Comparison of ENCODE assay signal across 10 mouse cellular contexts in genomic region chr2:4316589-4316988, GRCm38 (mm10).
DNase-seq lines count a peak whose midpoint lies in the region; ATAC-seq and TF ChIP-seq lines count a peak whose summit lies in the region.
"Had no signal": no experiment of that assay in that cellular context is flagged by ENCODE, and none has a peak within 500 bp of the region (broad histone marks: within the 10 kb centered on the region; RNA-seq: fewer than 3 reads in every experiment).

No protein-coding gene starts in this region.

- H3K9ac ChIP-seq in heart, postnatal 0 days (replicated peaks; ENCODE audit: low read depth, low read length): no peak overlapping the region
- no peak overlapping the region for H3K9ac ChIP-seq in midbrain, embryonic 11.5 days (ENCODE audit: low read length)
- H3K9ac ChIP-seq in midbrain, embryonic 15.5 days: no peak overlapping the region
- H3K9ac ChIP-seq: neural tube, embryonic 12.5 days had no signal

- WGBS in heart, postnatal 0 days: 67% methylated on average over 2 of the region's 2 CpGs
- WGBS in midbrain, embryonic 11.5 days: 77% methylated on average over 2 of the region's 2 CpGs
- WGBS in midbrain, embryonic 15.5 days: 77% methylated on average over 2 of the region's 2 CpGs
- 70% methylated on average over 2 of the region's 2 CpGs for WGBS in small intestine, adult 2 months

- no peak overlapping the region for H3K4me3 ChIP-seq in heart, postnatal 0 days (ENCODE audit: low read depth, low read length)
- H3K4me3 ChIP-seq in midbrain, embryonic 11.5 days (ENCODE audit: low read depth, low read length): no peak overlapping the region
- H3K4me3 ChIP-seq in midbrain, embryonic 15.5 days: no peak overlapping the region
- H3K4me3 ChIP-seq in small intestine, adult 2 months (ENCODE audit: low read depth, low read length): no peak overlapping the region
- H3K4me3 ChIP-seq: erythroblast, embryonic 14.5 days; neural tube, embryonic 12.5 days had no signal

- no peak overlapping the region for H3K4me2 ChIP-seq in heart, postnatal 0 days (ENCODE audit: low read depth, low read length)
- H3K4me2 ChIP-seq in midbrain, embryonic 11.5 days: no peak overlapping the region
- no peak overlapping the region for H3K4me2 ChIP-seq in midbrain, embryonic 15.5 days
- H3K4me2 ChIP-seq: neural tube, embryonic 12.5 days had no signal

- no peak for TF ChIP-seq EP300 in heart, postnatal 0 days (IDR thresholded peaks at IDR 0.05; ENCODE audit: low read depth)

- no peaks in the 10 kb centered on the region for H3K9me3 ChIP-seq in heart, postnatal 0 days (replicated peaks; ENCODE audit: control insufficient read depth, low read length)
- H3K9me3 ChIP-seq in midbrain, embryonic 11.5 days (ENCODE audit: control insufficient read depth, low read length): no peaks in the 10 kb centered on the region
- H3K9me3 ChIP-seq in midbrain, embryonic 15.5 days: no peaks in the 10 kb centered on the region
- H3K9me3 ChIP-seq: neural tube, embryonic 12.5 days had no signal

- no peak for ATAC-seq in heart, postnatal 0 days (ENCODE audit: insufficient read depth, low read depth)
- 0 out of 2 replicates have a peak, but pooled peaks have one; percentile 22 for ATAC-seq in midbrain, embryonic 11.5 days (ENCODE audit: low FRiP score)
- ATAC-seq in midbrain, embryonic 15.5 days (replicated peaks): no peak

- no peaks in the 10 kb centered on the region for H3K27me3 ChIP-seq in heart, postnatal 0 days (ENCODE audit: control insufficient read depth, insufficient read depth, low read length)
- H3K27me3 ChIP-seq in midbrain, embryonic 11.5 days (ENCODE audit: control insufficient read depth, insufficient read depth, low read length): no peaks in the 10 kb centered on the region
- H3K27me3 ChIP-seq in midbrain, embryonic 15.5 days (replicated peaks): no peaks in the 10 kb centered on the region
- H3K27me3 ChIP-seq in small intestine, adult 2 months (ENCODE audit: control insufficient read depth, insufficient read depth, low read length): no peaks in the 10 kb centered on the region
- H3K27me3 ChIP-seq: neural tube, embryonic 12.5 days had no signal

- peak; percentile 49 for DNase-seq in heart, postnatal 0 days (ENCODE audit: low spot score)
- DNase-seq in heart, adult 9 months (ENCODE audit: low spot score in 2 of 2): no peak
- DNase-seq in midbrain, embryonic 11.5 days (ENCODE audit: low spot score, missing footprints): peak; percentile 83
- DNase-seq in embryo, embryonic 10.5 days (ENCODE audit: low spot score): peak; percentile 62
- no peak for DNase-seq in Muller cell, postnatal 12 days (ENCODE audit: inconsistent ontology term)
- DNase-seq in spleen, postnatal 36 days (ENCODE audit: low spot score in 2 of 2): no peak

- H3K4me1 ChIP-seq in heart, postnatal 0 days (ENCODE audit: control insufficient read depth, insufficient read depth): 0 out of 2 replicates have a peak, but pooled peaks cover 4% of the 10 kb centered on the region
- no peaks in the 10 kb centered on the region for H3K4me1 ChIP-seq in midbrain, embryonic 11.5 days (ENCODE audit: control insufficient read depth, insufficient read depth, low read length)
- peaks cover 11% of the 10 kb centered on the region; the same call in 1 of the 2 replicates for H3K4me1 ChIP-seq in midbrain, embryonic 15.5 days
- H3K4me1 ChIP-seq in small intestine, adult 2 months (ENCODE audit: control insufficient read depth, insufficient read depth, insufficient read length, low read length): no peaks in the 10 kb centered on the region
- H3K4me1 ChIP-seq: neural tube, embryonic 12.5 days had no signal

- H3K36me3 ChIP-seq in heart, postnatal 0 days (replicated peaks; ENCODE audit: control insufficient read depth, insufficient read depth, low read length): no peaks in the 10 kb centered on the region
- no peaks in the 10 kb centered on the region for H3K36me3 ChIP-seq in midbrain, embryonic 11.5 days (ENCODE audit: control insufficient read depth, insufficient read depth, low read length)
- H3K36me3 ChIP-seq in midbrain, embryonic 15.5 days (replicated peaks): no peaks in the 10 kb centered on the region
- no peaks in the 10 kb centered on the region for H3K36me3 ChIP-seq in small intestine, adult 2 months (ENCODE audit: control insufficient read depth, insufficient read depth, low read length)
- H3K36me3 ChIP-seq: neural tube, embryonic 12.5 days had no signal

- TF ChIP-seq POLR2A in small intestine, adult 2 months (IDR thresholded peaks at IDR 0.05; ENCODE audit: low read depth, low read length): no peak

- TF ChIP-seq CTCF in heart, postnatal 0 days (IDR thresholded peaks at IDR 0.05; ENCODE audit: low read depth): peak; percentile 61
- 0 out of 2 replicates have a peak, but pooled peaks have one; percentile 14 for TF ChIP-seq CTCF in small intestine, adult 2 months (IDR thresholded peaks at IDR 0.05; ENCODE audit: extremely low read depth, insufficient read length, insufficient replicate concordance, low read depth, low read length)

- H3K27ac ChIP-seq in heart, postnatal 0 days (ENCODE audit: low read depth): no peak overlapping the region
- no peak overlapping the region for H3K27ac ChIP-seq in midbrain, embryonic 11.5 days (ENCODE audit: low read depth, low read length)
- H3K27ac ChIP-seq in midbrain, embryonic 15.5 days: no peak overlapping the region
- H3K27ac ChIP-seq in small intestine, adult 2 months (ENCODE audit: insufficient read depth, low read depth, low read length): no peak overlapping the region
- H3K27ac ChIP-seq: neural tube, embryonic 12.5 days had no signal

Comparison
In these comparisons a context has a peak if more than half of its experiments do, and no peak if none do; other contexts are left out.
1. DNase-seq: peak in heart, postnatal 0 days (single experiment), midbrain, embryonic 11.5 days (single experiment) and embryo, embryonic 10.5 days (single experiment); none in heart, adult 9 months (0 of 2), Muller cell, postnatal 12 days (single experiment) and spleen, postnatal 36 days (0 of 2).